In genomic region chr6:135070347-135070746, GRCm38 (mm10) we compare ENCODE assay signal across 25 mouse cellular contexts. TPM values are rescaled to one million over a fixed set of nuclear protein-coding genes. Genes with fewer than 3 reads are reported as not detected.
DNase-seq lines count a peak whose midpoint lies in the region; ATAC-seq and TF ChIP-seq lines count a peak whose summit lies in the region.
"Had no signal": no experiment of that assay in that cellular context is flagged by ENCODE, and none has a peak within 500 bp of the region (broad histone marks: within the 10 kb centered on the region; RNA-seq: fewer than 3 reads in every experiment).

No protein-coding gene starts in this region.

- H3K27ac ChIP-seq in lung, embryonic 16.5 days (ENCODE audit: low read length) = no peak overlapping the region
- no peak overlapping the region for H3K27ac ChIP-seq in ES-E14 (ENCODE audit: insufficient read depth, low read depth, low read length, poor library complexity, severe bottlenecking)
- no peak overlapping the region for H3K27ac ChIP-seq in midbrain, embryonic 16.5 days (ENCODE audit: low read length)
- no peak overlapping the region for H3K27ac ChIP-seq in intestine, postnatal 0 days (ENCODE audit: low read depth, low read length)
- H3K27ac ChIP-seq: embryonic facial prominence, embryonic 13.5 days; forebrain, embryonic 13.5 days; gastrocnemius, adult 2 months; hindbrain, embryonic 10.5 days; hindbrain, embryonic 14.5 days had no signal

- peak overlapping the region; percentile 38; the same call in 1 of the 2 replicates for H3K4me2 ChIP-seq in lung, embryonic 16.5 days (ENCODE audit: low read depth, low read length)
- no peak overlapping the region for H3K4me2 ChIP-seq in midbrain, embryonic 16.5 days (ENCODE audit: low read length)
- no peak overlapping the region for H3K4me2 ChIP-seq in intestine, postnatal 0 days (replicated peaks; ENCODE audit: low read depth)
- H3K4me2 ChIP-seq: embryonic facial prominence, embryonic 13.5 days; forebrain, embryonic 13.5 days; heart, embryonic 12.5 days; hindbrain, embryonic 14.5 days had no signal

- no peak for DNase-seq in lung, postnatal 10 days
- DNase-seq in ES-E14 (ENCODE audit: low read depth, low spot score) = no peak
- DNase-seq in ZHBTc4 (ENCODE audit: low read depth, low spot score) = peak; percentile 75
- DNase-seq in urinary bladder, postnatal 10 days (ENCODE audit: low spot score) = no peak
- DNase-seq: adrenal gland, postnatal 14 days; cerebellum, adult 11-12 months; cerebellum, adult 9-10 months; cerebellum, postnatal 25 days; forebrain, postnatal 0 days; gastrocnemius, adult 2 months; gastrocnemius, postnatal 25 days had no signal

- H3K4me3 ChIP-seq in lung, embryonic 16.5 days (ENCODE audit: low read length) = no peak overlapping the region
- H3K4me3 ChIP-seq in ES-E14 (ENCODE audit: insufficient read depth in 1 of 2, low read depth in 1 of 2, low read length in 2 of 2, poor library complexity in 1 of 2, severe bottlenecking in 1 of 2) = no peak overlapping the region
- no peak overlapping the region for H3K4me3 ChIP-seq in midbrain, embryonic 16.5 days (ENCODE audit: low read depth, low read length)
- H3K4me3 ChIP-seq in intestine, postnatal 0 days (ENCODE audit: low read depth, low read length) = no peak overlapping the region
- H3K4me3 ChIP-seq: embryonic facial prominence, embryonic 13.5 days; forebrain, embryonic 13.5 days; gastrocnemius, adult 2 months; heart, embryonic 12.5 days; hindbrain, embryonic 10.5 days had no signal

- no peak for TF ChIP-seq CTCF in intestine, postnatal 0 days (IDR thresholded peaks at IDR 0.05; ENCODE audit: low read depth)

- 0 out of 2 replicates have a peak, but pooled peaks cover 4% of the 10 kb centered on the region for H3K36me3 ChIP-seq in lung, embryonic 16.5 days (ENCODE audit: control insufficient read depth, insufficient read depth, low read length)
- no peaks in the 10 kb centered on the region for H3K36me3 ChIP-seq in ES-E14 (ENCODE audit: control insufficient read depth, insufficient read depth, low read length, poor library complexity, severe bottlenecking)
- H3K36me3 ChIP-seq in midbrain, embryonic 16.5 days (ENCODE audit: control insufficient read depth, insufficient read depth, low read length) = no peaks in the 10 kb centered on the region
- no peaks in the 10 kb centered on the region for H3K36me3 ChIP-seq in intestine, postnatal 0 days (ENCODE audit: control insufficient read depth, insufficient read depth)
- H3K36me3 ChIP-seq: embryonic facial prominence, embryonic 13.5 days; heart, embryonic 12.5 days; hindbrain, embryonic 10.5 days had no signal

- in situ Hi-C loops in ES-E14 (cut with MboI; ENCODE audit: low sequenced_read_pairs in 2 of 2, unreplicated experiment in 2 of 2) = no loop called here

- H3K9me3 ChIP-seq in lung, embryonic 16.5 days (ENCODE audit: control insufficient read depth, low read length) = no peaks in the 10 kb centered on the region
- H3K9me3 ChIP-seq in ES-E14 (ENCODE audit: control insufficient read depth, insufficient read depth, low read depth, low read length) = no peaks in the 10 kb centered on the region
- H3K9me3 ChIP-seq in midbrain, embryonic 16.5 days (replicated peaks; ENCODE audit: control insufficient read depth, low read length, poor library complexity, severe bottlenecking) = no peaks in the 10 kb centered on the region
- H3K9me3 ChIP-seq in intestine, postnatal 0 days (ENCODE audit: control insufficient read depth) = no peaks in the 10 kb centered on the region
- H3K9me3 ChIP-seq: embryonic facial prominence, embryonic 13.5 days; forebrain, embryonic 13.5 days; heart, embryonic 12.5 days; hindbrain, embryonic 10.5 days had no signal

- 68% methylated on average over 2 of the region's 2 CpGs for WGBS in lung, embryonic 16.5 days
- WGBS in midbrain, embryonic 16.5 days = 65% methylated on average over 2 of the region's 2 CpGs
- 79% methylated on average over 2 of the region's 2 CpGs for WGBS in intestine, postnatal 0 days

- H3K4me1 ChIP-seq in lung, embryonic 16.5 days (replicated peaks; ENCODE audit: control insufficient read depth, insufficient read depth, low read length) = 0 out of 2 replicates have a peak, but pooled peaks cover 4% of the 10 kb centered on the region
- H3K4me1 ChIP-seq in ES-E14 (ENCODE audit: control insufficient read depth in 2 of 2, insufficient read depth in 2 of 2, low read length in 2 of 2, poor library complexity in 1 of 2) = peaks cover 5 to 23% of the 10 kb centered on the region in 2 experiments
- peaks cover 4% of the 10 kb centered on the region for H3K4me1 ChIP-seq in midbrain, embryonic 16.5 days (ENCODE audit: control insufficient read depth, insufficient read depth, low read length)
- H3K4me1 ChIP-seq in intestine, postnatal 0 days (replicated peaks; ENCODE audit: control insufficient read depth, insufficient read depth, low read length) = no peaks in the 10 kb centered on the region

- H3K9ac ChIP-seq in lung, embryonic 16.5 days (ENCODE audit: low read length) = no peak overlapping the region
- no peak overlapping the region for H3K9ac ChIP-seq in ES-E14 (ENCODE audit: insufficient read depth, low read depth, low read length, poor library complexity, severe bottlenecking)
- H3K9ac ChIP-seq in midbrain, embryonic 16.5 days (ENCODE audit: low read depth, low read length) = no peak overlapping the region
- no peak overlapping the region for H3K9ac ChIP-seq in intestine, postnatal 0 days (ENCODE audit: low read depth, low read length)
- H3K9ac ChIP-seq: embryonic facial prominence, embryonic 13.5 days; forebrain, embryonic 13.5 days; forebrain, postnatal 0 days; heart, embryonic 12.5 days; hindbrain, embryonic 14.5 days had no signal

- H3K27me3 ChIP-seq in lung, embryonic 16.5 days (ENCODE audit: control insufficient read depth, insufficient read depth, low read depth, low read length) = no peaks in the 10 kb centered on the region
- peaks cover 12% of the 10 kb centered on the region for H3K27me3 ChIP-seq in midbrain, embryonic 16.5 days (ENCODE audit: control insufficient read depth, insufficient read depth, low read depth, low read length)
- H3K27me3 ChIP-seq in intestine, postnatal 0 days (replicated peaks; ENCODE audit: control insufficient read depth, insufficient read depth, low read length) = no peaks in the 10 kb centered on the region

- ATAC-seq in lung, embryonic 16.5 days (ENCODE audit: low read depth) = no peak
- no peak for ATAC-seq in midbrain, embryonic 16.5 days
- ATAC-seq in intestine, postnatal 0 days = no peak
- ATAC-seq: forebrain, embryonic 13.5 days; forebrain, postnatal 0 days had no signal

TF ChIP-seq in ES-E14, 5 proteins besides CTCF, POLR2A, EP300 and RAD21:
- TF ChIP-seq HCFC1 (IDR thresholded peaks at IDR 0.05; ENCODE audit: borderline replicate concordance, insufficient read depth, low read length) (no peak), ZNF384 (IDR thresholded peaks at IDR 0.05; ENCODE audit: low read depth, low read length) (peak; percentile 79)

RNA-seq across cellular contexts. Expression of gene Gprc5a, which starts 4.9 kb away (rescaled TPM):
- 133 and 162 TPM in 2 replicates for polyA plus RNA-seq in lung, embryonic 16.5 days (2015; fragmentation: Nextera tagmentation; extraction: Ambion mirVana)
- total RNA-seq in ES-E14 (2012; rRNA removed) = 7.8 and 10.6 TPM in 2 replicates
- 0.12 and 0.20 TPM in 2 replicates for polyA plus RNA-seq in midbrain, embryonic 16.5 days (2015; fragmentation: Nextera tagmentation; extraction: Ambion mirVana)
- polyA plus RNA-seq in intestine, postnatal 0 days (2015; fragmentation: Nextera tagmentation; extraction: Ambion mirVana) = 3.3 and 4.2 TPM in 2 replicates
- total RNA-seq: granulocyte monocyte progenitor cell, adult 5-6 weeks; MEL had no signal

RNA-seq across cellular contexts. Expression of gene Gprc5d, which starts 47.7 kb away (rescaled TPM):
- not detected in 2 replicates for polyA plus RNA-seq in lung, embryonic 16.5 days (2015; fragmentation: Nextera tagmentation; extraction: Ambion mirVana)
- not detected in 2 replicates for total RNA-seq in ES-E14 (2012; rRNA removed)
- polyA plus RNA-seq in midbrain, embryonic 16.5 days (2015; fragmentation: Nextera tagmentation; extraction: Ambion mirVana) = not detected in 2 replicates
- not detected in 2 replicates for polyA plus RNA-seq in intestine, postnatal 0 days (2015; fragmentation: Nextera tagmentation; extraction: Ambion mirVana)
- total RNA-seq: adrenal gland, adult 18-20 months; adrenal gland, postnatal 14 days; forebrain, postnatal 0 days; gastrocnemius, adult 2 months; gastrocnemius, postnatal 25 days; granulocyte monocyte progenitor cell, adult 5-6 weeks; heart, adult 8-10 months; heart, postnatal 25 days; MEL had no signal
- polyA plus RNA-seq: embryonic facial prominence, embryonic 13.5 days; forebrain, embryonic 13.5 days; heart, embryonic 12.5 days; heart, embryonic 16.5 days; hindbrain, embryonic 10.5 days; hindbrain, embryonic 14.5 days had no signal

RNA-seq across cellular contexts. Expression of gene Ddx47, which starts 58.9 kb away (rescaled TPM):
- 123 and 131 TPM in 2 replicates for polyA plus RNA-seq in lung, embryonic 16.5 days (2015; fragmentation: Nextera tagmentation; extraction: Ambion mirVana)
- total RNA-seq in ES-E14 (2012; rRNA removed) = 72.4 and 75.1 TPM in 2 replicates
- 75.1 and 78.2 TPM in 2 replicates for polyA plus RNA-seq in midbrain, embryonic 16.5 days (2015; fragmentation: Nextera tagmentation; extraction: Ambion mirVana)
- 32.6 and 33.5 TPM in 2 replicates for polyA plus RNA-seq in intestine, postnatal 0 days (2015; fragmentation: Nextera tagmentation; extraction: Ambion mirVana)

Comparison
In these comparisons a context has a peak if more than half of its experiments do, and no peak if none do; other contexts are left out.
1. RNA of gene Gprc5a, which starts 4.9 kb away (polyA plus RNA-seq): 133 to 162 TPM in lung, embryonic 16.5 days; 3.3 to 4.2 TPM in intestine, postnatal 0 days and 0.12 to 0.20 TPM in midbrain, embryonic 16.5 days; every median in the first group is over 10 times any median in the second.